Mouse (Mus musculus) cortical plate, adult 2 months (tissue): ENCODE measurements around the gene Heyl.

ENCODE experiments used
- CTCF ChIP-seq: fragments of 200-500 bp; IDR thresholded peaks from 2 replicates; pipeline ENCODE4 v1.5.1; 2011; ENCODE audit warnings: mild to moderate bottlenecking, control low read depth, low read length; ENCODE audit not compliant: insufficient read depth; ENCODE audit errors: extremely low read depth
- POLR2A ChIP-seq: fragments of 200-500 bp; IDR thresholded peaks from 2 replicates; pipeline ENCODE4 v1.6.1; 2011; ENCODE audit warnings: mild to moderate bottlenecking, low read length, control low read depth; ENCODE audit not compliant: insufficient read depth; ENCODE audit errors: extremely low read depth

DNA sequence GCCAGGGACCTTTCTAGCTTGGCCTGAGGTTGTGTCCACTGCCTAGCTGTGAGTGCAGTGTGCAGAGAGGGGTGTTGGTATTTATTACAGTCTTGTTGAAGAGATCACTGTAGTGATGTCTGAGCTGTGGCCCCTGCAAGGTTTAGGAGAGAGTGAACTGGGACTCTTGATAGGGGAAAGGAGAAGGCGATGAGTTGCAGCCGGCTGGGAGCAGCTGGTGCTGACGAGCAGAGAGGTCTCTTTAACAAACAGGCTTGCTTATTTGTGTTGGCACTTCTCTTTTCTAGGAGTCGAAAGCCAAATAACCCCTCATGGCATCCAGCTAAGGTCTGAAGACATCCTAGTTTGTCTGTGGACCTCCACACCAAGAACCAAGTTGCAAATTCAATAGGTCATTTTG is 64.9 kb downstream of the Heyl start:
- TF ChIP-seq CTCF, result no peak
- no peak for TF ChIP-seq POLR2A
